ENCODE assay signal across 26 mouse cellular contexts in the genomic region with DNA sequence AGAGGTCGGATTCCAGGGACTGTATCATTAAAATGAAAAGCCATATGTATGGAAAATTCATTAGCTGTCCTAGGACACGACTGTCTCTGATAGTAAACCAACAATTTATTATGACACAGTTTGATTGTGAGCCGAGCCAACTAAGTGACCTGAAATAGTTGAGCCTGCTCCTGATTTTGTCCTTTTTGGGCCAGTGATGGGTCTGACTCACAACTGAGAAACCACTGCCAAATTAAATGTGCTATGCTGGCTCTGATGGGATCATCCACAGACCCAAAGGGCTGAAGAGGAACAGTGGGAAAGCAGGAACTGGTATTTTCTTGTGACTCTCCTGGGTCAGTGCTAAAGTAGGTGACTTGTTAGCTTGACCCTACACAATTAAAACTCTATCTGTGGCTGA.
DNase-seq lines count a peak whose midpoint lies in the region.
"Had no signal": no experiment of that assay in that cellular context is flagged by ENCODE, and none has a peak within 500 bp of the region (broad histone marks: within the 10 kb centered on the region; RNA-seq: fewer than 3 reads in every experiment).

No protein-coding gene starts in this region.

- H3K36me3 ChIP-seq in forebrain, embryonic 10.5 days (replicated peaks), result no peaks in the 10 kb centered on the region
- H3K36me3 ChIP-seq: embryonic facial prominence, embryonic 13.5 days; limb, embryonic 12.5 days; liver, embryonic 15.5 days; midbrain, embryonic 10.5 days; midbrain, embryonic 15.5 days; neural tube, embryonic 15.5 days; stomach, embryonic 15.5 days had no signal

- no peaks in the 10 kb centered on the region for H3K9me3 ChIP-seq in forebrain, embryonic 10.5 days
- H3K9me3 ChIP-seq: embryonic facial prominence, embryonic 13.5 days; forebrain, embryonic 13.5 days; heart, embryonic 13.5 days; limb, embryonic 12.5 days; liver, embryonic 15.5 days; midbrain, embryonic 10.5 days; midbrain, embryonic 15.5 days; neural tube, embryonic 15.5 days; stomach, embryonic 15.5 days had no signal

- H3K4me3 ChIP-seq in brown adipose tissue, adult 24 weeks (ENCODE audit: insufficient read depth, low read depth, low read length), result no peak overlapping the region
- no peak overlapping the region for H3K4me3 ChIP-seq in forebrain, embryonic 10.5 days
- H3K4me3 ChIP-seq: embryonic facial prominence, embryonic 13.5 days; forebrain, embryonic 13.5 days; heart, adult 2 months; heart, embryonic 13.5 days; left cerebral cortex, adult 2 months; limb, embryonic 12.5 days; liver, embryonic 15.5 days; midbrain, embryonic 10.5 days; midbrain, embryonic 15.5 days; neural tube, embryonic 15.5 days; stomach, embryonic 15.5 days had no signal

- no peaks in the 10 kb centered on the region for H3K27me3 ChIP-seq in forebrain, embryonic 10.5 days (ENCODE audit: poor library complexity, severe bottlenecking)
- H3K27me3 ChIP-seq: embryonic facial prominence, embryonic 13.5 days; forebrain, embryonic 13.5 days; heart, embryonic 13.5 days; limb, embryonic 12.5 days; liver, embryonic 15.5 days; midbrain, embryonic 15.5 days; neural tube, embryonic 15.5 days; stomach, embryonic 15.5 days had no signal

- WGBS in forebrain, embryonic 10.5 days, result 83% methylated on average over 3 of the region's 3 CpGs

- H3K27ac ChIP-seq in brown adipose tissue, adult 24 weeks (replicated peaks; ENCODE audit: low read depth, low read length), result 0 out of 2 replicates have a peak overlapping the region, but pooled peaks have one; percentile 3
- H3K27ac ChIP-seq in forebrain, embryonic 10.5 days, result no peak overlapping the region
- H3K27ac ChIP-seq: embryonic facial prominence, embryonic 13.5 days; forebrain, embryonic 13.5 days; heart, adult 2 months; heart, embryonic 13.5 days; hindbrain, embryonic 14.5 days; left cerebral cortex, adult 2 months; liver, embryonic 15.5 days; midbrain, embryonic 10.5 days; midbrain, embryonic 15.5 days; neural tube, embryonic 15.5 days; stomach, embryonic 15.5 days had no signal

- intact Hi-C loops in gastrocnemius, postnatal 36 days (cut with DNase I), result no loop called here

- peak; percentile 24 for DNase-seq in gastrocnemius, adult 18-20 months (ENCODE audit: low spot score)
- no peak for DNase-seq in gastrocnemius, postnatal 36 days
- DNase-seq in 3134 (ENCODE audit: extremely low read depth, insufficient read length, low spot score) (peak; percentile 14), 3T3-L1 (ENCODE audit: low read depth, low spot score) (peak; percentile 69)
- DNase-seq in forebrain, embryonic 10.5 days (ENCODE audit: extremely low spot score, low spot score), result no peak
- DNase-seq: cerebellum, adult 18-20 months; cerebellum, postnatal 10 days; gastrocnemius, postnatal 25 days; heart, adult 2 months; heart, postnatal 10 days; kidney, adult 9 months; kidney, postnatal 25 days; retina, postnatal 1 day; right cerebral cortex, postnatal 14 days had no signal

- H3K4me1 ChIP-seq in brown adipose tissue, adult 24 weeks (ENCODE audit: control insufficient read depth, insufficient read depth, insufficient read length, low read length), result peaks cover 8% of the 10 kb centered on the region; the same call in 1 of the 2 replicates
- H3K4me1 ChIP-seq in forebrain, embryonic 10.5 days, result peaks cover 43% of the 10 kb centered on the region
- H3K4me1 ChIP-seq: liver, embryonic 15.5 days; midbrain, embryonic 15.5 days had no signal

Comparison
In these comparisons a context has a peak if more than half of its experiments do, and no peak if none do; other contexts are left out.
1. DNase-seq: peak in gastrocnemius, adult 18-20 months (single experiment), 3134 (single experiment) and 3T3-L1 (single experiment); none in gastrocnemius, postnatal 36 days (0 of 2) and forebrain, embryonic 10.5 days (single experiment).